Mouse (Mus musculus): ENCODE results near the gene Rasl11a. TPM values are rescaled to one million over a fixed set of nuclear protein-coding genes. Genes with fewer than 3 reads are reported as not detected.
A peak's percentile ranks its signal among the peaks of the same experiment; 100 is the strongest.

The Rasl11a gene
- polyA plus RNA-seq (2011; ENCODE audit: insufficient read depth, insufficient read length, low read depth, missing spikeins), result 3.2 and 3.8 TPM in 2 replicates

GRCm38 (mm10) chr5:146844945-146845365 lies at the start of gene Rasl11a:
Rasl11a (plus strand) TSS chr5:146845071.
- peak within 1 kb of the TSS; percentile 55 for H3K9ac ChIP-seq (ENCODE audit: low read depth, poor library complexity, severe bottlenecking)
- H3K4me3 ChIP-seq (ENCODE audit: low read depth, low read length), result peak within 1 kb of the TSS; percentile 74
- no peak within 1 kb of the TSS for H3K27ac ChIP-seq (ENCODE audit: insufficient read depth, low read length)
- TF ChIP-seq POLR2A (IDR thresholded peaks at IDR 0.05; ENCODE audit: insufficient read depth, low read length) (peak; percentile 56), EP300 (IDR thresholded peaks at IDR 0.05; ENCODE audit: insufficient read depth, low read depth, low read length) (no peak)
- 0 out of 2 replicates have a peak, but pooled peaks cover under 1% of the 10 kb centered on the region for H3K36me3 ChIP-seq (ENCODE audit: control insufficient read depth, insufficient read depth, low read length, poor library complexity, severe bottlenecking)
- H3K9me3 ChIP-seq (replicated peaks; ENCODE audit: control insufficient read depth, insufficient read depth, low read length, poor library complexity, severe bottlenecking), result no peaks in the 10 kb centered on the region
- H3K4me1 ChIP-seq (ENCODE audit: control insufficient read depth, insufficient read depth, low read length), result no peaks in the 10 kb centered on the region
- H3K27me3 ChIP-seq (ENCODE audit: control insufficient read depth, insufficient read depth, low read length, poor library complexity, severe bottlenecking), result no peaks in the 10 kb centered on the region; the same call in 1 of the 2 replicates

GRCm38 (mm10) chr5:146795728-146796127 lies 49.1 kb upstream of the Rasl11a start:
- no peaks in the 10 kb centered on the region for H3K36me3 ChIP-seq (ENCODE audit: control insufficient read depth, insufficient read depth, low read length, poor library complexity, severe bottlenecking)
- peaks cover 2% of the 10 kb centered on the region for H3K4me1 ChIP-seq (ENCODE audit: control insufficient read depth, insufficient read depth, low read length)
- 0 out of 2 replicates have a peak overlapping the region, but pooled peaks have one; percentile 33 for H3K9ac ChIP-seq (ENCODE audit: low read depth, poor library complexity, severe bottlenecking)
- no peaks in the 10 kb centered on the region for H3K27me3 ChIP-seq (ENCODE audit: control insufficient read depth, insufficient read depth, low read length, poor library complexity, severe bottlenecking)
- H3K27ac ChIP-seq (ENCODE audit: insufficient read depth, low read length), result no peak overlapping the region
- no peak overlapping the region for H3K4me3 ChIP-seq (ENCODE audit: low read depth, low read length)
- no peaks in the 10 kb centered on the region for H3K9me3 ChIP-seq (replicated peaks; ENCODE audit: control insufficient read depth, insufficient read depth, low read length, poor library complexity, severe bottlenecking)
- no peak for TF ChIP-seq POLR2A (IDR thresholded peaks at IDR 0.05; ENCODE audit: insufficient read depth, low read length)
- no peak for TF ChIP-seq CTCF (IDR thresholded peaks at IDR 0.05; ENCODE audit: low read depth, low read length)
- TF ChIP-seq EP300 (IDR thresholded peaks at IDR 0.05; ENCODE audit: insufficient read depth, low read depth, low read length), result no peak

- Histone ChIP-seq H3K9me3 (replicated peaks; ENCODE audit: control insufficient read depth, insufficient read depth, low read length, poor library complexity, severe bottlenecking) (peaks cover 4% of the 10 kb centered on the region; the same call in 1 of the 2 replicates), H3K4me1 (ENCODE audit: control insufficient read depth, insufficient read depth, low read length) (no peaks in the 10 kb centered on the region), H3K4me3 (ENCODE audit: low read depth, low read length) (no peak overlapping the region), H3K9ac (ENCODE audit: low read depth, poor library complexity, severe bottlenecking) (no peak overlapping the region), H3K27ac (ENCODE audit: insufficient read depth, low read length) (no peak overlapping the region), H3K36me3 (ENCODE audit: control insufficient read depth, insufficient read depth, low read length, poor library complexity, severe bottlenecking) (no peaks in the 10 kb centered on the region), H3K27me3 (ENCODE audit: control insufficient read depth, insufficient read depth, low read length, poor library complexity, severe bottlenecking) (no peaks in the 10 kb centered on the region)
- TF ChIP-seq EP300 (IDR thresholded peaks at IDR 0.05; ENCODE audit: insufficient read depth, low read depth, low read length), result no peak
- no peak for TF ChIP-seq CTCF (IDR thresholded peaks at IDR 0.05; ENCODE audit: low read depth, low read length)
- no peak for TF ChIP-seq POLR2A (IDR thresholded peaks at IDR 0.05; ENCODE audit: insufficient read depth, low read length)
Observed at GRCm38 (mm10) chr5:146798031-146798430, 46.8 kb upstream of the Rasl11a start.

GRCm38 (mm10) chr5:146806004-146806430 lies 38.9 kb upstream of the Rasl11a start:
- Histone ChIP-seq H3K4me3 (ENCODE audit: low read depth, low read length) (no peak overlapping the region), H3K27me3 (ENCODE audit: control insufficient read depth, insufficient read depth, low read length, poor library complexity, severe bottlenecking) (no peaks in the 10 kb centered on the region), H3K27ac (ENCODE audit: insufficient read depth, low read length) (no peak overlapping the region), H3K9me3 (replicated peaks; ENCODE audit: control insufficient read depth, insufficient read depth, low read length, poor library complexity, severe bottlenecking) (peaks cover 4% of the 10 kb centered on the region; the same call in 1 of the 2 replicates), H3K9ac (ENCODE audit: low read depth, poor library complexity, severe bottlenecking) (no peak overlapping the region), H3K4me1 (ENCODE audit: control insufficient read depth, insufficient read depth, low read length) (no peaks in the 10 kb centered on the region), H3K36me3 (ENCODE audit: control insufficient read depth, insufficient read depth, low read length, poor library complexity, severe bottlenecking) (no peaks in the 10 kb centered on the region)
- TF ChIP-seq EP300 (IDR thresholded peaks at IDR 0.05; ENCODE audit: insufficient read depth, low read depth, low read length) (no peak), CTCF (IDR thresholded peaks at IDR 0.05; ENCODE audit: low read depth, low read length) (no peak), POLR2A (IDR thresholded peaks at IDR 0.05; ENCODE audit: insufficient read depth, low read length) (no peak)

- Histone ChIP-seq H3K9ac (ENCODE audit: low read depth, poor library complexity, severe bottlenecking) (no peak overlapping the region), H3K9me3 (replicated peaks; ENCODE audit: control insufficient read depth, insufficient read depth, low read length, poor library complexity, severe bottlenecking) (no peaks in the 10 kb centered on the region), H3K36me3 (ENCODE audit: control insufficient read depth, insufficient read depth, low read length, poor library complexity, severe bottlenecking) (no peaks in the 10 kb centered on the region), H3K4me1 (ENCODE audit: control insufficient read depth, insufficient read depth, low read length) (no peaks in the 10 kb centered on the region), H3K27ac (ENCODE audit: insufficient read depth, low read length) (no peak overlapping the region), H3K27me3 (ENCODE audit: control insufficient read depth, insufficient read depth, low read length, poor library complexity, severe bottlenecking) (no peaks in the 10 kb centered on the region), H3K4me3 (ENCODE audit: low read depth, low read length) (no peak overlapping the region)
- TF ChIP-seq CTCF (IDR thresholded peaks at IDR 0.05; ENCODE audit: low read depth, low read length), result no peak
- TF ChIP-seq EP300 (IDR thresholded peaks at IDR 0.05; ENCODE audit: insufficient read depth, low read depth, low read length), result no peak
- no peak for TF ChIP-seq POLR2A (IDR thresholded peaks at IDR 0.05; ENCODE audit: insufficient read depth, low read length)
Observed at GRCm38 (mm10) chr5:146809951-146810350, 34.9 kb upstream of the Rasl11a start.

GRCm38 (mm10) chr5:146812866-146813265 lies 32.0 kb upstream of the Rasl11a start:
- no peaks in the 10 kb centered on the region for H3K36me3 ChIP-seq (ENCODE audit: control insufficient read depth, insufficient read depth, low read length, poor library complexity, severe bottlenecking)

More at GRCm38 (mm10) chr5:146812866-146813265, 32.0 kb upstream of the Rasl11a start:
- TF ChIP-seq CTCF (IDR thresholded peaks at IDR 0.05; ENCODE audit: low read depth, low read length), result no peak
- TF ChIP-seq POLR2A (IDR thresholded peaks at IDR 0.05; ENCODE audit: insufficient read depth, low read length), result no peak
- TF ChIP-seq EP300 (IDR thresholded peaks at IDR 0.05; ENCODE audit: insufficient read depth, low read depth, low read length), result no peak
- no peak overlapping the region for H3K4me3 ChIP-seq (ENCODE audit: low read depth, low read length)
- H3K4me1 ChIP-seq (ENCODE audit: control insufficient read depth, insufficient read depth, low read length), result no peaks in the 10 kb centered on the region
- H3K9me3 ChIP-seq (replicated peaks; ENCODE audit: control insufficient read depth, insufficient read depth, low read length, poor library complexity, severe bottlenecking), result no peaks in the 10 kb centered on the region
- H3K27ac ChIP-seq (ENCODE audit: insufficient read depth, low read length), result no peak overlapping the region
- H3K9ac ChIP-seq (ENCODE audit: low read depth, poor library complexity, severe bottlenecking), result no peak overlapping the region
- H3K27me3 ChIP-seq (ENCODE audit: control insufficient read depth, insufficient read depth, low read length, poor library complexity, severe bottlenecking), result no peaks in the 10 kb centered on the region

Measured in ES-Bruce4 (cell line).